Mouse (Mus musculus) stomach, postnatal 0 days (tissue): ENCODE measurements around the gene Ice1. TPM values are rescaled to one million over a fixed set of nuclear protein-coding genes. Genes with fewer than 3 reads are reported as not detected.

Experiments
- ATAC-seq: fragments of 200-750 bp; cut with Nextera tagmentation; 2 replicates; pipeline ENCODE4 v1.8.0; 2017; ENCODE audit not compliant: low FRiP score, low TSS enrichment
- DNase-seq: peaks from one replicate; pipeline ENCODE4 v3.0.0-alpha.2; 2016; ENCODE audit warnings: low spot score
- H3K27ac ChIP-seq: fragments of 300-500 bp; sonication (generic); replicated peaks from 2 replicates; pipeline ENCODE4 v1.5.1; 2014; ENCODE audit warnings: mild to moderate bottlenecking, control low read depth
- H3K27me3 ChIP-seq: fragments of 300-500 bp; sonication (generic); 2 replicates; pipeline ENCODE4 v1.6.1; 2014; ENCODE audit warnings: low read length; ENCODE audit not compliant: control insufficient read depth, insufficient read depth
- H3K36me3 ChIP-seq: fragments of 300-500 bp; sonication (generic); 2 replicates; pipeline ENCODE4 v1.6.1; 2014; ENCODE audit warnings: low read length, mixed read lengths; ENCODE audit not compliant: control insufficient read depth, insufficient read depth
- H3K4me1 ChIP-seq: fragments of 300-500 bp; sonication (generic); replicated peaks from 2 replicates; pipeline ENCODE4 v1.6.1; 2014; ENCODE audit warnings: antibody characterized with exemption; ENCODE audit not compliant: control insufficient read depth, insufficient read depth
- H3K4me2 ChIP-seq: fragments of 300-500 bp; sonication (generic); replicated peaks from 2 replicates; pipeline ENCODE4 v1.6.1; 2014; ENCODE audit warnings: low read depth, mild to moderate bottlenecking, control low read depth, moderate library complexity
- H3K4me3 ChIP-seq: fragments of 300-500 bp; sonication (generic); 2 replicates; pipeline ENCODE4 v1.5.1; 2014; ENCODE audit warnings: low read depth, low read length, control low read depth
- H3K9ac ChIP-seq: fragments of 300-500 bp; sonication (generic); 2 replicates; pipeline ENCODE4 v1.6.1; 2014; ENCODE audit warnings: mild to moderate bottlenecking, low read length, control low read depth, mixed read lengths
- H3K9me3 ChIP-seq: fragments of 300-500 bp; sonication (generic); 2 replicates; pipeline ENCODE4 v1.6.1; 2016; ENCODE audit warnings: low read length; ENCODE audit not compliant: control insufficient read depth
- CTCF ChIP-seq: IDR thresholded peaks from 2 replicates; pipeline ENCODE4 v1.5.1; 2016; ENCODE audit warnings: antibody characterized with exemption, low read depth, mild to moderate bottlenecking, moderate library complexity
- EP300 ChIP-seq: optimal IDR thresholded peaks from 2 replicates; pipeline ENCODE3; 2016; ENCODE audit warnings: antibody characterized with exemption
- WGBS: fragments of 180-500 bp; shearing (Covaris S2); extraction: QIAGEN DNeasy Blood & Tissue Kit; methylation state at CpG from one replicate; pipeline ENCODE4 v1.1.7; 2014; 5-methylcytosine and 5-hydroxymethylcytosine counted together
- polyA plus RNA-seq: library from polyadenylated mRNA; unstranded; fragments of >200 nt; fragmentation: Nextera tagmentation; extraction: Ambion mirVana; gene quantifications from 2 replicates; pipeline ENCODE4 v1.2.1, GENCODE M21; 2015

The Ice1 gene
- polyA plus RNA-seq, 1 experiment from 2014 or later = 6.0 TPM

GRCm38 (mm10) chr13:70676243-70677183, 39.1 kb upstream of the Ice1 start:
- no peak overlapping the region for H3K27ac ChIP-seq
- H3K4me1 ChIP-seq = no peaks in the 10 kb centered on the region
- WGBS = 41% methylated on average over 20 of the region's 20 CpGs
- no peak overlapping the region for H3K4me3 ChIP-seq
- H3K27me3 ChIP-seq = no peaks in the 10 kb centered on the region
- no peaks in the 10 kb centered on the region for H3K36me3 ChIP-seq
- H3K9ac ChIP-seq = no peak overlapping the region
- no peak for TF ChIP-seq CTCF
- TF ChIP-seq EP300 = no peak
- H3K9me3 ChIP-seq = no peaks in the 10 kb centered on the region
- DNase-seq = no peak
- H3K4me2 ChIP-seq = no peak overlapping the region
- ATAC-seq = no peak

DNA sequence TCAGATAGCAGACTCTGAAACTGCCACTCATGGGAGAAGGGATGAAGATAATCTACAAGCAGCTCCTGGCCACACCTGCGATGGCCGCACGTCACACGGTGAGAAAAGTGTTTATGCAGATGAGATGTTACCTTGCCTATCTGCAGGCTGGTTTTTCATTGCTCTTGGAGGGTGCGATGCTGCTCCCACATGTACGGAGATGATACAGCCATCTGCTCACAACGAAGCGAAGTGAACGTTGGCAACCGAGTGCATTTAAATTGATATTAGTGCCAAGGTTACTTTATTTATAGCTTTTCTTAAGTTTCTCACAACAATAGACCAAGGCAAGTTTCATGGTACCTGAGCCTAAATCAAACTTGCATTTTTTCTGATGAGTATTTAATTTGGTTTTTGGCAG, 37.6 kb upstream of the Ice1 start:
- ATAC-seq = no peak; the same call in 1 of the 2 replicates
- Histone ChIP-seq H3K9ac (no peak overlapping the region), H3K27me3 (no peaks in the 10 kb centered on the region), H3K9me3 (no peaks in the 10 kb centered on the region), H3K4me2 (no peak overlapping the region), H3K27ac (no peak overlapping the region), H3K4me3 (no peak overlapping the region), H3K36me3 (no peaks in the 10 kb centered on the region), H3K4me1 (no peaks in the 10 kb centered on the region)
- 79% methylated on average over 10 of the region's 10 CpGs for WGBS
- no peak for DNase-seq
- TF ChIP-seq EP300 (no peak), CTCF (no peak)

DNA sequence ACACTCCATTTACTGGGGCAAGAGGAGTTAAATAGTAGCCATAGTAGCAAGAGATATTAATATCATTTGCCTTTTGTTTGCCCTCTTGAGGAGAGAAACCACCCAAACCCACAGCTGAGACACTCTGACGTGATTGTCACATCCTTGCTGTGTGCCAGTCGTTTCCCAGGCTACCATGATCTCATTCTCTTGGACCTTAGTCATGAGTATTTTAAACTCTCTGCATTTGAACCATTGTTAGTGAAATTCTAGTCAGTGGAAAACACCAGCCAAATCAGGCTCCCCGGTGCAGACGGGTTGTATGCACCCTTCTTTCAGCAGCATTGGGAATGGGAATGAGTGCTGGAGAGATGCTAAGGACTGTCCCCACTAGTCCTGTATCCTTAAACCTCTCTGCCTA, 32.6 kb upstream of the Ice1 start:
- Histone ChIP-seq H3K9ac (no peak overlapping the region), H3K4me2 (no peak overlapping the region), H3K9me3 (no peaks in the 10 kb centered on the region), H3K4me3 (no peak overlapping the region), H3K4me1 (no peaks in the 10 kb centered on the region), H3K27me3 (no peaks in the 10 kb centered on the region), H3K36me3 (no peaks in the 10 kb centered on the region), H3K27ac (no peak overlapping the region)
- no peak for DNase-seq
- TF ChIP-seq CTCF (no peak), EP300 (no peak)
- no peak for ATAC-seq
- WGBS = 73% methylated on average over 4 of the region's 4 CpGs

DNA sequence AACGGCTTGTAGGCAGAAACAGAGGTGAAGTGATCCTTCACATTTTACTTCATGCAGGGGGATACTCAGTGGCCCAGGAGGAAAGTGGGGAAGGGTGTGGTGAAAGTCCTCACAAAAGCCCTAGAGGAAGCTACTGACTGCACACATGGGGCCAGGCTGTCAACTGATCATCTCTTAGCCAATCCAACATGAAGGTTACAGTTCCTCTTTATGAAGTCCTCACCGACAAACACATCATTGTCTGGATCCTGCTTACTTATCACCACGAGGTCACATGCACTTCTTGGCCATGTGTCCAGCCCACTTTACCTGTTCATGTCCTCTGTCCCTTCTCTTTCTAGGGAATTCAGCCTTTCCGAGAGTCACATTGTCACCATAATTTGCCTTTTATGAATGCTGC, 22.3 kb upstream of the Ice1 start:
- no peaks in the 10 kb centered on the region for H3K9me3 ChIP-seq
- H3K4me2 ChIP-seq = no peak overlapping the region
- H3K4me1 ChIP-seq = no peaks in the 10 kb centered on the region
- DNase-seq (no peak), ATAC-seq (no peak)
- no peaks in the 10 kb centered on the region for H3K36me3 ChIP-seq
- no peak overlapping the region for H3K4me3 ChIP-seq
- H3K27ac ChIP-seq = no peak overlapping the region
- H3K27me3 ChIP-seq = no peaks in the 10 kb centered on the region
- 75% methylated on average over 4 of the region's 4 CpGs for WGBS
- H3K9ac ChIP-seq = no peak overlapping the region
- TF ChIP-seq CTCF (no peak), EP300 (no peak)

DNA sequence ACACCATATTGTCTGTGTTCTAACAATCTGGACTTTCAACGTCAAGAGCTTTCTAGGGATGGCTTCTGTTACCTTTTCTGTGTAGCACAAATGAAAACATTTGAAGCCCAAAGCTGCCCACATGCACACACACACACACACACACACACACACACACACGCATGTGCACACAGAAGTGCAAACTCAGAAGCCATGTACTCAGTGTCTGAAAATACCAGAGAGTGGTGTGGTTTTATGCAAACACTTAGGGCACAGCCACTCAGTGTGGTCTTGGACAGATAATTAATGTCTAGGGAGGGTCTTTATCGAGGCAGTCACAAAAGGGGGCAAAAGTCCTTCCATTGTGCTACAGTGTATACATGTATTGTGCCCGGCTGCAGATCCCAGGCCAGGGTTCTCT, 19.3 kb upstream of the Ice1 start:
- H3K4me2 ChIP-seq = no peak overlapping the region
- TF ChIP-seq EP300 (no peak), CTCF (no peak)
- no peaks in the 10 kb centered on the region for H3K36me3 ChIP-seq
- DNase-seq = no peak
- no peak for ATAC-seq
- no peak overlapping the region for H3K4me3 ChIP-seq
- no peak overlapping the region for H3K9ac ChIP-seq
- H3K4me1 ChIP-seq = no peaks in the 10 kb centered on the region
- H3K27me3 ChIP-seq = no peaks in the 10 kb centered on the region
- WGBS = 59% methylated on average over 4 of the region's 4 CpGs
- no peak overlapping the region for H3K27ac ChIP-seq
- no peaks in the 10 kb centered on the region for H3K9me3 ChIP-seq

DNA sequence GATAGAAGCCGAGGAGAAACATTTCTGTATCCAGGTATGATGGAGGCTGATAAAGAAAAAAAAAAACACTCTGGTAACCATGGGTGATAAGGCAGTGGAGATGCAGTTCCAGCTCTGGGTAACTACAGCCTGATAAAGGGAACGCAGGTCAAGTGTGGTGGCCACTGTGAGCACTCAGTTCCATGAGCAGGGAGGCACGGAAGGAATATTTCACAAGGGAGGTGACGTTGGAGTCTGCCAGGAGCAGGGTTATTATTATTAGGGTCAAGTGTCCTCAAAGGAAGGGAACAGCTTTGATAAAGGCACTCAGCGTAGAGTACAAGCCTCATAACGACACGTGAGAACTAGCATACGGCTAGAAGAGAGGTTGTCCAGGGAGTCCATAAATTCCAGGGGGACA, 18.9 kb upstream of the Ice1 start:
- Histone ChIP-seq H3K4me1 (no peaks in the 10 kb centered on the region), H3K27ac (no peak overlapping the region), H3K4me3 (no peak overlapping the region), H3K27me3 (no peaks in the 10 kb centered on the region), H3K9me3 (no peaks in the 10 kb centered on the region), H3K4me2 (no peak overlapping the region), H3K9ac (no peak overlapping the region), H3K36me3 (no peaks in the 10 kb centered on the region)
- TF ChIP-seq CTCF (no peak), EP300 (no peak)
- no peak for DNase-seq
- no peak for ATAC-seq
- 56% methylated on average over 8 of the region's 8 CpGs for WGBS
